Mouse (Mus musculus): ENCODE measurements around the gene Luzp1.

DNA sequence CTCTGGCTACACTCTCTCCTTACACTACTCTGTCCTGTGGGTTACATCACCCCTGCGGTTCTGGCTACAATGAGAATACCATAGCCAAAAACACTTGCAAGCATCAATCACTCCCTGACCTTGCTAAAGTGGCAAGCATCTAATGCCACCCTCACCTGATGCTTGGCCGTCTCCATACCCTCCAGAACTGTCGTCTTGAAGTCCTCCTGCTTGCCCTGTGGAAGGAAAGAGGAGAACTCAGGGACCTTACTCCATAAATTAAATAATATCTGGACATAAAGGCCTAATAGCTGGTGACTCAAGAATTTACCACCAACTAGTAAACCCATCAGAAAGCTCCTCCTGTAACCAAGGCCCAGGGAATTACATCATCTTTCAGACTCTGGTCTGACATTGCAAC is 112.3 kb downstream of the Luzp1 start:
- TF ChIP-seq CTCF (IDR thresholded peaks at IDR 0.05; ENCODE audit: extremely low read depth, insufficient read depth, insufficient read length, insufficient replicate concordance): no peak
- TF ChIP-seq POLR2A (IDR thresholded peaks at IDR 0.05; ENCODE audit: low read depth, low read length): no peak

All from spleen, adult 2 months (tissue).